Mouse (Mus musculus) embryonic facial prominence, embryonic 14.5 days (tissue): ENCODE results near the gene Inha. TPM values are rescaled to one million over a fixed set of nuclear protein-coding genes. Genes with fewer than 3 reads are reported as not detected.

Experiments used
- ATAC-seq: fragments of 200-750 bp; cut with Nextera tagmentation; 2 replicates; pipeline ENCODE4 v1.8.0; 2017; ENCODE audit warnings: low read depth, moderate number of reproducible peaks, moderate TSS enrichment
- DNase-seq: peaks from one replicate; pipeline ENCODE4 v3.0.0-alpha.2; 2015; ENCODE audit warnings: low spot score
- H3K27ac ChIP-seq: fragments of 300-500 bp; sonication (generic); replicated peaks from 2 replicates; pipeline ENCODE4 v1.5.1; 2014; ENCODE audit warnings: low read depth, mild to moderate bottlenecking, low read length, moderate library complexity
- H3K27me3 ChIP-seq: fragments of 300-500 bp; sonication (generic); replicated peaks from 2 replicates; pipeline ENCODE4 v1.6.1; 2014; ENCODE audit warnings: low read length; ENCODE audit not compliant: control insufficient read depth, insufficient read depth
- H3K36me3 ChIP-seq: fragments of 300-500 bp; sonication (generic); 2 replicates; pipeline ENCODE4 v1.6.1; 2014; ENCODE audit warnings: low read length, mixed read lengths; ENCODE audit not compliant: control insufficient read depth, insufficient read depth
- H3K4me1 ChIP-seq: fragments of 300-500 bp; sonication (generic); 2 replicates; pipeline ENCODE4 v1.6.1; 2014; ENCODE audit warnings: antibody characterized with exemption, low read length; ENCODE audit not compliant: control insufficient read depth, insufficient read depth
- H3K4me2 ChIP-seq: fragments of 300-500 bp; sonication (generic); 2 replicates; pipeline ENCODE4 v1.6.1; 2014; ENCODE audit warnings: low read depth, mild to moderate bottlenecking, low read length, moderate library complexity, mixed read lengths
- H3K4me3 ChIP-seq: fragments of 300-500 bp; sonication (generic); 2 replicates; pipeline ENCODE4 v1.5.1; 2014; ENCODE audit warnings: low read depth, mild to moderate bottlenecking, low read length
- H3K9ac ChIP-seq: fragments of 300-500 bp; sonication (generic); 2 replicates; pipeline ENCODE4 v1.6.1; 2014; ENCODE audit warnings: low read depth, mild to moderate bottlenecking, low read length, moderate library complexity, mixed read lengths
- H3K9me3 ChIP-seq: fragments of 300-500 bp; sonication (generic); 2 replicates; pipeline ENCODE4 v1.6.1; 2016; ENCODE audit warnings: low read length; ENCODE audit not compliant: control insufficient read depth
- WGBS: fragments of 180-500 bp; shearing (Covaris S2); extraction: QIAGEN DNeasy Blood & Tissue Kit; methylation state at CpG from one replicate; pipeline ENCODE4 v1.1.7; 2014; 5-methylcytosine and 5-hydroxymethylcytosine counted together
- polyA plus RNA-seq: library from polyadenylated mRNA; unstranded; fragments of >200 nt; fragmentation: Nextera tagmentation; extraction: Ambion mirVana; gene quantifications from 2 replicates; pipeline ENCODE4 v1.2.1, GENCODE M21; 2014

Gene Inha
- polyA plus RNA-seq, 1 experiment from 2014 or later: 5.9 TPM

DNA sequence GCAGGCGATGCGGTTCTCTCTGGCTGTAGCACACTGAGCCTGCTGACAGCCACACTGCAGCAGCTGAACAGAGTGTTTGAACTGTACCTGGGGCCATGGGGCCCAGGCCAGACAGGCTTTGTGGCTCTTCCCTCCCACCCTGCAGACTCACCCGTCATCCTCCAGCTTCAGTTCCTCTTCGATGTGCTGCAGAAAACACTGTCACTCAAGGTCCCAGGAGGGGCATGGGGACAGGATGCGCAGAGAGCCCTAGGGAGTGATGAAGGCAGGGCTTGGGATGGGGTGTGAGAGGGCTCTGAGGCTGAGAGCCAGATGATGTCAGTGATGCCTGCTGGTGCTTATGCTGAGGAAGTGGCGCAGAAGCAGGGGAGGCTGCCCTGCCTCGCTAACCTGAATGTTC lies 17.8 kb downstream of the Inha start:
- Histone ChIP-seq H3K4me1 (peaks cover 15% of the 10 kb centered on the region), H3K36me3 (peaks cover 38% of the 10 kb centered on the region; the same call in 1 of the 2 replicates), H3K4me2 (no peak overlapping the region), H3K27ac (no peak overlapping the region), H3K9me3 (no peaks in the 10 kb centered on the region), H3K4me3 (no peak overlapping the region), H3K27me3 (no peaks in the 10 kb centered on the region), H3K9ac (no peak overlapping the region)
- 86% methylated on average over 7 of the region's 7 CpGs for WGBS
- DNase-seq (no peak), ATAC-seq (no peak)

DNA sequence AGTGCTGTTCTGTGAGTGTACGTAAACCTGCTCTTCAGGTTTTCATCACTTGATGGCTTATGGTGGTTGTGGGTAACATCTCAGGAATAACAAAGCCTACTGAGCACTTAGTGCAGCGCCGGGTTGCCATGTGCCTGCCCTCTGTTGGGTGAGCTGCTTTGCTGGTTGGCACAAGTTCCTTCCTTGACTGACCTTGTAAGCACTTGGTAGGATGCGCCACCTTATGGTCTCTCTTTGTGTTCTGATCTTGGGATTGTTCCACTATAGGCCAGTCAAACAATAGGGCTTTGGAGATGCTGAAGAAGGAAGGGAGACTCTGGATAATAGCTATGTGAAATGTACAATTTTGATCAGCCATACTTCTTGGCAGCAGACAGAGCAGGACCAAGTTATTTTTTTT lies 23.7 kb downstream of the Inha start:
- WGBS: 72% methylated on average over 4 of the region's 4 CpGs
- H3K9me3 ChIP-seq: no peaks in the 10 kb centered on the region
- no peaks in the 10 kb centered on the region for H3K27me3 ChIP-seq
- H3K36me3 ChIP-seq: peaks cover 77% of the 10 kb centered on the region
- no peak overlapping the region for H3K27ac ChIP-seq
- H3K4me2 ChIP-seq: no peak overlapping the region
- ATAC-seq: no peak
- no peak overlapping the region for H3K4me3 ChIP-seq
- DNase-seq: peak; percentile 50
- no peak overlapping the region for H3K9ac ChIP-seq
- H3K4me1 ChIP-seq: no peaks in the 10 kb centered on the region

DNA sequence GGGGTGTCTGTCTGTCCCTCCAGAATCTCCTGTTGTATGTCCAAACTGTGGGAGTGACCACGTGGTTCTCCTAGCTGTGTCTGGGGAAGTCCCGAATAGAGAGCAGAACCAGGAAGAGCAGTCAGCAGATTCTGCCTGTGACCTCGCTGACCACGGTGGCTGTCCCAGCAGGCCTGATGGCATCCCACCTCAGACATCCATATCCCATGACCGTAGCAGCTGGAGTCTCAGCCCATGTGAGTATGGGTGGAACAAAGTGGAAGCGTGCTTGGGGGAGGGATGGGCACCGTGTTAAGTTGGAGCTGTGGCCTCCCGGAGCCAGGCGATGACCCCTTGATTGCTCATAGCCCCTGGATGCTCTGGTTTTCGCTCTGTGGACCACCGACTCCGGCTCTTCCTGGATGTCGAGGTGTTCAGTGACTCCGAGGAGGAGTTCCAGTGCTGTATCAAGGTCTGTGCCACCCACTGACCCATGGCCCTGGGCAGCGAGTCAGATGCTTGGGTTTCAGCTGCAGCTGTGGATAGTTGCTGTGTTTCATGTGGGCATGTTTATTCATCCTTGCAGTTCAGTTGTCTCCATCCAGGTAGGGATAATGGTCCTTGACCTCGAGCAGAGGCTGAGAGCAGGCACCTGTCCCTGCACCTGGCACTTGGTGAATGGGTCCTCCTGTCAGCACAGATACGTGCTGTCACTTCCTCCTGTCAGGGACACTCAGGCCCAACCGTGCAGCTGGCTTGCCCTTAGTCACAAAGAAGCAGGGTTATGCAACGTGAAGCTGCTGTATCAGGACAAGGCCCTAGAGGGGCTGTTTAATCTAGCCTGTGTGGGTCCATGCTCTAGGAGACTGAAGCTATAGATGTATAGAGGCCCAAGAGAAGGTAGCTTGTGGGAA lies 25.6 kb downstream of the Inha start:
- Histone ChIP-seq H3K9me3 (no peaks in the 10 kb centered on the region), H3K4me3 (no peak overlapping the region), H3K27ac (no peak overlapping the region), H3K4me2 (no peak overlapping the region), H3K36me3 (peaks cover 75% of the 10 kb centered on the region), H3K27me3 (no peaks in the 10 kb centered on the region), H3K4me1 (no peaks in the 10 kb centered on the region), H3K9ac (no peak overlapping the region)
- DNase-seq (no peak), ATAC-seq (no peak)
- WGBS: 83% methylated on average over 19 of the region's 19 CpGs

DNA sequence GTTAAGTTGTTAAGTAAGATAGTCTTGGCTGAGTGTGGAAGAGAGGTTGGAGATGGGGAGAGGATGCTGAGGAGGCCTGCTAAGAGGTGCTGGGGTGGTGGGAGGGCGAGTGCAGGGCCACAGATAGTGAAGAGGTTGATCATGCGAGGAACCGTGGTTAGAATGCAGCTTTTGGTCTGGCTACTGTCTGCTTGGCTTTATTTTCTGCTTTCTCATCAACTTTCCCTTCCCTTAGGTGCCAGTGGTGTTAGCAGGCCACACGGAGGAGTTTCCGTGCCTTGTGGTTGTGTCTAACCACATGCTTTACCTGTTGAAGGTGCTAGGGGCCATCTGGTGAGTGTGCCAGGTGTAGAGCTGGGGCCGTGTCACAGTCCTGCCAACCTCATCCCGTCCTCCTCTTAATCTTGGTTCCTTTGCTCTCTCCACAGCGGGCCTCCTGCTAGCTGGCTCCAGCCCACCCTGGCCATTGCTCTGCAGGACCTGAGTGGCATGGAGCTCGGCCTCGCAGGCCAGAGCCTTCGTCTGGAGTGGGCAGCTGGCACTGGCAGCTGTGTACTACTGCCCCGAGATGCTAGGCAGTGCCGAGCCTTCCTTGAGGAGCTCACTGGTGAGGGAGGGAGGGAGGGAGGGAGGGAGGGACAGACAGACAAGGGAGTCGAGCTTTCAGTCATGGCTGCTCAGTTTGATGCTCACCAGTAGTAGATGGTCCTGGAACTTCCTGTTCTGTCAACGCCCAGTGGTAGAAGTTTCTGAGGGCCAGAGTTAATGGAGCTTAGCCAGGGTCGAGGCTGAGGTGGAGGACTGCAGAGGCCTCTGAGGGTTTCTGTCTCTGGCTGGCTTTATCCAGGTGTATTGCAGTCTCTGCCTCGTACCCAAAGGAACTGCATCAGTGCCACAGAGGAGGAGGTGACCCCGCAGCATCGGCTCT lies 26.7 kb downstream of the Inha start:
- no peak for ATAC-seq
- H3K9me3 ChIP-seq: no peaks in the 10 kb centered on the region
- no peaks in the 10 kb centered on the region for H3K27me3 ChIP-seq
- 86% methylated on average over 19 of the region's 19 CpGs for WGBS
- H3K9ac ChIP-seq: peak overlapping the region; percentile 14; the same call in 1 of the 2 replicates
- no peaks in the 10 kb centered on the region for H3K4me1 ChIP-seq
- no peak overlapping the region for H3K4me3 ChIP-seq
- no peak overlapping the region for H3K4me2 ChIP-seq
- H3K27ac ChIP-seq: no peak overlapping the region
- no peak for DNase-seq
- peaks cover 69% of the 10 kb centered on the region for H3K36me3 ChIP-seq

DNA sequence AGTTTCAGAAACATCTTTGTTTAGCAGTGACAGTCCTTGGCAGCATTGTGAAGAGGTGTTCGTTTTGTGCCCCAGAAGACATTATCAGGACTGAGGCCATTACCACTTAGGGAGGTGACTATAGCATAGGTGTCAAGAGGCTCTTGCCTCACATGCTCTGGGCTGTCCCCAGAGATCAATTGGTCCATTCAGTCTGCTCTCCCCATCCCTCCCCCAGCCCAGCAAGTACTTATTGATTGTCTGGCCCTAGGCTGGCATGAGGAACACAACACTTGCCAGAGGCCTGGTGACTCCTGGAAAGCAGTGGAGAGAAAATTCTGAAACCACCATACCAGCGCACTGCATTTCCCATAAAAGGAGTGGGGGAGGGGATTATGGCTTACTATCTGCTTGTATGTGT lies 30.7 kb downstream of the Inha start:
- H3K4me3 ChIP-seq: no peak overlapping the region
- ATAC-seq (no peak), DNase-seq (no peak)
- 82% methylated on average over 2 of the region's 2 CpGs for WGBS
- H3K4me1 ChIP-seq: no peaks in the 10 kb centered on the region
- H3K27me3 ChIP-seq: no peaks in the 10 kb centered on the region
- no peak overlapping the region for H3K4me2 ChIP-seq
- no peak overlapping the region for H3K27ac ChIP-seq
- H3K9me3 ChIP-seq: no peaks in the 10 kb centered on the region
- H3K36me3 ChIP-seq: peaks cover 46% of the 10 kb centered on the region
- H3K9ac ChIP-seq: no peak overlapping the region

DNA sequence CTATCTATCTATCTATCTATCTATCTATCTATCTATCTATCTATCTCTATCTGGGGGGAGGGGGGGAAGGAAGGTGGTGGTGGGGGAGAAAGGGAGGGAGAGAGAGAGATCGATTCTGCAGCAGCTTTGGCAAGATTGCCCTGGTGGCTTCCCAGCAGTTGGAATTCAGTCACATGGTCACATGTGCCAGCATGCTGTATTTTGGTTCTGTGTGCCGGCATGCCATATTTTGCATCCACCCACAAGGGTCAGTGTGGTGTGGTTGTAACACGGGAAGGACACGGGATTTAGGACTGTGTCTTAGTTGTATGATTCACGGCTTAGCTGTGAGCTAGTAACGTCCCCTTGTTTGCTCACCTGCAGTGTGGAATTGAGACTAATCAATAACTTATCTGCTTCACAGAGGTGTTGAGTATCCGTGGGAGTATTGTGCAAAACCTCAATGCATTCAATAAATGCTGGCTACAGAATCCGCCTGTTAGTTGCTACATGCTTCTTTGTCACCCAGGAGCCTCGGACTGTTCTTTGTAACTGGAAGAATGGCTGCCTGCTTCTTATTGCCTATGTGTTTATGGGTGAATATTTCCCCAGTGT lies 31.8 kb downstream of the Inha start:
- Histone ChIP-seq H3K9ac (no peak overlapping the region), H3K27me3 (no peaks in the 10 kb centered on the region), H3K4me1 (no peaks in the 10 kb centered on the region), H3K4me2 (no peak overlapping the region), H3K36me3 (peaks cover 35% of the 10 kb centered on the region), H3K9me3 (0 out of 2 replicates have a peak, but pooled peaks cover 4% of the 10 kb centered on the region), H3K4me3 (no peak overlapping the region), H3K27ac (no peak overlapping the region)
- no peak for DNase-seq
- ATAC-seq: no peak
- WGBS: 83% methylated on average over 9 of the region's 9 CpGs

DNA sequence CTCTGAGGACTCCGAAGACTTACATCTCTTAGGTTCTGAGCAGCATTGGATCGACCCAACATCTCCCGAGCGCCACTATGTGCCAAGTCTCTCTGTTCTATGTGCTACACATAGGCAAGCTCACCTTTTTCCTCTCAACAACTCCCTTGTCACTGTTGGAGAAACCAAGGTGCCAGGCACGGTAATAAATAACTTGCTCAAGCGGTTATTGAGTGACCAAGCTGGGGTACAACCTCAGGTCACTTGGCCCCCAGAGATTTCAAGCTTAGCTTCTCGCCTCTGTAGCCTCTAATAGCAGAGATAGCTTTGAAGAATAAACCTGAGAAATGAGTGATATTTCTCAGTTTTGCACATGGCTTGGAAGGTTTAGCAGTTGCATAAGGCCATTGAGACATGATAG lies 34.6 kb downstream of the Inha start:
- H3K27ac ChIP-seq: no peak overlapping the region
- no peak overlapping the region for H3K4me2 ChIP-seq
- 0 out of 2 replicates have a peak, but pooled peaks cover 4% of the 10 kb centered on the region for H3K9me3 ChIP-seq
- 93% methylated on average over 7 of the region's 7 CpGs for WGBS
- ATAC-seq (no peak), DNase-seq (no peak)
- H3K4me1 ChIP-seq: peaks cover 5% of the 10 kb centered on the region; the same call in 1 of the 2 replicates
- H3K4me3 ChIP-seq: no peak overlapping the region
- H3K36me3 ChIP-seq: peaks cover 10% of the 10 kb centered on the region; the same call in 1 of the 2 replicates
- no peaks in the 10 kb centered on the region for H3K27me3 ChIP-seq
- no peak overlapping the region for H3K9ac ChIP-seq

DNA sequence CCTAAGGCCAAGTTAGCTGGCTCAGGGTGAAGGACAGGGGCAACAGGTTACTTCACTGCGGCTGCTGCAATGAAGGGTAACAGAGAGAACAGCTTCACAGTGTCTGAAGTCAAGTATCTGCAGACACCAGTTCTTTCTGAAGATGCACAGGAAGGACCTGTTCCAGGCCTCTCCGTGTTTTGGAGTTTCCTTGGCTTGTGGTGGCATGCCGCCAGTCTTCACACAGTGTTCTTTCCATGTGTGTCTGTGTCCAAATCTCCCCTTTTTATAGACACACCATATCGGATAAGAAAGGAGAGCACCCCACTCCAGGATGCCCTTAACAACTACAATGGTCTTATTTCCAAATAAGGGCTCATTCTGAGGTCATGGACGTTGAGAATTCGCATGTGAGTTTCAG lies 37.5 kb downstream of the Inha start:
- 86% methylated on average over 6 of the region's 6 CpGs for WGBS

More for the DNA sequence above, 37.5 kb downstream of the Inha start:
- peaks cover 12% of the 10 kb centered on the region for H3K4me1 ChIP-seq
- H3K4me2 ChIP-seq: no peak overlapping the region
- H3K36me3 ChIP-seq: no peaks in the 10 kb centered on the region; the same call in 1 of the 2 replicates
- no peak overlapping the region for H3K4me3 ChIP-seq
- ATAC-seq (no peak), DNase-seq (no peak)
- 0 out of 2 replicates have a peak, but pooled peaks cover 4% of the 10 kb centered on the region for H3K9me3 ChIP-seq
- H3K27me3 ChIP-seq: no peaks in the 10 kb centered on the region
- no peak overlapping the region for H3K27ac ChIP-seq
- H3K9ac ChIP-seq: no peak overlapping the region
